Mouse (Mus musculus) small intestine, adult 2 months (tissue): ENCODE measurements at regions not wholly inside any gene's neighbourhood (a gene's known extent, or its start where the extent isn't known, plus 50 kb on each side); places are given as distances from the start of the nearest gene placed in this dataset.

Source experiments
- CTCF ChIP-seq: fragments of 200-500 bp; IDR thresholded peaks from 2 replicates; pipeline ENCODE4 v1.5.1; 2012; ENCODE audit warnings: low read depth, mild to moderate bottlenecking, control low read depth, inconsistent platforms, low read length, moderate library complexity, mixed read lengths; ENCODE audit not compliant: insufficient replicate concordance, insufficient read length; ENCODE audit errors: extremely low read depth
- POLR2A ChIP-seq: fragments of 200-500 bp; IDR thresholded peaks from 2 replicates; pipeline ENCODE4 v1.6.1; 2012; ENCODE audit warnings: low read depth, mild to moderate bottlenecking, control low read depth, inconsistent platforms, low read length, moderate library complexity

- TF ChIP-seq CTCF (no peak), POLR2A (no peak)
These were observed 242.2 kb downstream of the 1500009L16Rik start for GRCm38 (mm10) chr10:83964838-83965237.
